Mouse (Mus musculus): ENCODE measurements around the gene Csf2ra.
A peak's percentile ranks its signal among the peaks of the same experiment; 100 is the strongest.
"Not testable (repeated sequence)": the region's sequence is repeated elsewhere in the genome, so short reads cannot be mapped to it uniquely, and the experiment has no call there.

Csf2ra gene

DNA sequence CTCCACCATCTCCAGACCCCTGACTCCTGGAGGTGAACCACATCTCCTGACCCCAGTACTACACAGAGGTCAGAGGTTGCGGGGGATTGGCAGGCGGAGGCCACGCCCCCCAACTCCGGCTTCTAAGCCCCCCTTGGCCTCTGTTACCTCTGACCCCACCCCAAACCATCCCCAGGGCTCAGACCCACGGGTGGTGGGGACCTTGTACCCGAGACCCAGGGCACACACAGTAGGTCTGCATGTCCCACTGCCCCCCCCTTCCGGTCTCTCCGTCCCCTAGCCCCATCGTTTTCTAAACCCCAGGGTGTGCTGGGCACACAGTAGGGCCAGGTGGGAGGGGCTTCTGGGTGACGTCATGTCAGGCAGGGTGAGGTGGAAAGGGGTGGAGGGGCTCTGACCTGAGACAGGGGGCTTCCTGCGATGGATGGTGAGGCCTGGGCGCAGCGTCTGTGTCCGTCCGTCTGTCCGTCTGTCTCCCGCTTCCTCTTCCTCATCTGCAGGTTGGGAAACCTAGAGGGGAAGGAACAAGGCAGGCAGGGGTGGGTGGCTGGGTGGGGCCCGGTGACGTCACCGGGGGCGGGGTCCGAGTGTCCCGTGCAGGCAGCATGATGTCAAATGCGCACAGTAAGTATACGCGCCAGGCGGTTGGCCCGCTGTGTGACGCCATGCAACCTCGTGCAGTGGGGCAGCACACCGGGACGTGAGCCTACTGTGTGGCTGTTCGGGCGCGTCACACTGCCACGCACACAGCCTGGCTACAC, at the start of gene Csf2ra:
Gene Csf2ra (minus strand): TSS at position 489 of the 761 bp plus-strand sequence.
- DNase-seq: peak; percentile 54

DNA sequence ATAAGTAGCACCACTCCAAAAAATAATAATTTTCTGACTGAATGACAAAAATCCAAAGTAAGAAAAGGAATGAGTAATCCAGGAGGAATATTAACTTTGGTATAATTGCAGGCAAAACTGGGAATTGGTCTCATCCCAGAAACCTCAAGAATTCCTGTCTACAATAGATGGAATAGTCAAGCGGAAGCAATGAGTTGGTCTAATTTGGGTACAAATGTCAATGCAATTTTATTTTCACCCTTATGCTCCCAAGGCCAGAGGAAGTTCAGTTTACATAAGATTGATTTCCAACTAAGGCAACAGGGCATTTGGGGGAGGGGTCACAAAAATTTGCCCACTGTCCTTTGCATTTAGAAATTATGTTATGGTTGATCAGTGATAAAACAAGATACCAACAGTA, 47.2 kb upstream of the Csf2ra start:
- no peak for DNase-seq

DNA sequence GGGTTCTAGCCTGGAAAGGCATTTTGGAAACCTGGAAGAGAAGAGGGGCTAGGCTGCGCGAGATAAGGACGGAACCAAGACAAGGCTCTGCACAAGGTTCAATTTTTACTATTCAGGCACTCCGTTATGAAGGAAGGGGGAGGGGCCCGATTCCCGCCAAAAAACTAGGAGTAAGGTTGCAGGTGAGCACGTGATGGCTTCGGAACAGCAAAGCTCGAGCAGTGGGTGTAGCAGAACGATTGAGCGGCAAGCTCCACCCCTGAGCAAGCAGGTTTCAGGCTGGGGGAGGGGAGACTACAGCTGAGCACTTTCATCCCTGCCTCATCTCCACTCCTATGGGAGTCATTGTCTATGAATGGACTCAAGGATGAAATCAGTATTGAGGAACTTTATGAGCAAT, 40.9 kb upstream of the Csf2ra start:
- not testable (repeated sequence) for DNase-seq

DNA sequence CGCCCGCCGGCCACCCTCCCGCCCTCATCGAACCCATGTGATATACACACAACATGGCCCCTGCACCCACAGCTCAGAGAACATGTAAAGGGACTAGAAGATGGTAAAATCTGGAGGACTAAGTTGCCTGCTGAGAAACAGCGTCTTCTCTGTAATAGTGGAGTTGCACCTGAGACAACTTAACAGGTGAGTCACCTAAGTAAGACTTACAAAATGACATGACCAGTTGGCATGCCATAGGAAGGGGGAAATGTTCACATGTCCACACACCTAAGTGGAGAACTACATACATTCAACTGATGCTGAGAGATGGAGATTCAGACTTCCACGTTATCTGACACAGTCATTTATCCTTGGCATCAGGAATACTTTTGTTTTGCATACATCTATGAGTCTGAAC, 38.9 kb upstream of the Csf2ra start:
- no peak for DNase-seq

DNA sequence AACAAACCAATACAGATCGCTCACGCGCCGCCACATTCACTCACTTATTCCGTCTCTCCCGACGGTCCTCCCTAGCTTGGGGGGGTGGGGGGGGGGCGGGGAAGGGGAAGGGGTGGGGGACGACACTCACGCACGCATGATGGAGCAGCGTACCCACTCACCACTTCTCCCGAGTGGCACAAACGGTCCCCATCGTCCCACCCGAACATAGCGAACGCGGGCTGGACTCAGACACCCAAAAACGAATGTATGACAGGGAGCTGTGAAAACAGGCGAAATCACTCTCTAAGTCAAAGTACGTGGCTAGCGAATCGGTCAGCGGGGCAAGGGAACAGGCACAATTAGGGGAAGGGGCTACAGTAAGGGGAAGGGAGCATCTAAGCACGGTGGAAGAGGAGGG, 38.4 kb upstream of the Csf2ra start:
- DNase-seq: peak; percentile 63

DNA sequence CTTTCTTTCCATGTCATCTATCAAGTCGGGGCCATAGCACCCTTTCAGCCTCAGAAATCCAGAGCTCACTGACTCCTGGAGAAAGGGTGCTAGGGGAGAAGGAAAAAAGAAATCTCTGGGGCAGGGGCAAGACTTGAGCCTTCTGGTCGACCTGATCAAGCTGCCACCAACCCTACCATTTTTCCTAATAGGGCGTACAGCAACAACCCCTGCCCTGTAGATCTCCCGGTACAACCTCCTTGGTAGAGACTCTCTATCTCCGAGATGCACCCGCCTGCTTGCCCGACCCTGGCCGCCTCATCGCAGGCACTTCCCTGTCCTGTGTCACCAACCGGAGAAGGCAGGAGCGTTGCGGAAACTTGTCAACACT, 38.0 kb upstream of the Csf2ra start:
- DNase-seq: peak; percentile 76

DNA sequence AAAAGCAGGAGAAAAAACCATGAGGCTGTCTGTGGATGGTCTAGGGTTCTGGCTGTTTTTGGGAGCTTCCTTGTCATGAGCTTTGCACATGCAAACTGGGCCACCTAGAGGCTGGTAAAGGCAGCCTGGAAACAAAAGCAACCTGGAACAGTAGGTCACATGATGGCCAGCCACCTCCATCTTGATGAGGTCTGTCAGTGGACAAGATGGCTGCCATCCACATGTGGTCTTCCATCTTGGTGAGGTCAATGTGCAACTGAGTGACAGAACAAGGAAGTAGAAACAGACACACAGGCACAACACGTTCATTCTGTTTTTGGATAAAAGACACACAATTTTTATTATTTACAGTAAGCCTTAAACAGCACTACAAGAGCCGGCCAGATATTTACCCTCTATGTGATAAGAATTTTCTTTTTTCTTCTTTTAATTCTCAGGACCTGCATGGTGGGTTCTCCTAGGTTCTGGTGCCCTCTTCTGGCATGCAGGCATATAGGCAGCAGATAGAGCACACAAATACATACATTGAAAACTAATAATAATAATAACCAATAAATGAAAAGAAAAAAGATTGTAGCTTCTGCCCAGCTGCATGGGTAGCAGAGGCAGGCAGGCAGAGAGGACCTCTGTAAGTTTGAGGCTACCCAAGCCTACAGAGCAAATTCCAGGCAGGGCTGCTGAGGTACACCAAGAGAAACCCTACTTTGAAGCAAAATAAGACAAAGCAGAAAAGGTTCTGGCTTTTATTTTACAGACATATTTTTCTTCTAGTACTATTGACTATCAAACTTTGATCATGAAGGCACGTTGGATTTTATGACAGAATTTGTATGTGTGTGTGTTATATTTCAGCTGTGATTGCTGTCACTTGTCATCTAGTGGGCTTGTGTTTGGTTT, 37.4 kb upstream of the Csf2ra start:
- DNase-seq: peak; percentile 78

DNA sequence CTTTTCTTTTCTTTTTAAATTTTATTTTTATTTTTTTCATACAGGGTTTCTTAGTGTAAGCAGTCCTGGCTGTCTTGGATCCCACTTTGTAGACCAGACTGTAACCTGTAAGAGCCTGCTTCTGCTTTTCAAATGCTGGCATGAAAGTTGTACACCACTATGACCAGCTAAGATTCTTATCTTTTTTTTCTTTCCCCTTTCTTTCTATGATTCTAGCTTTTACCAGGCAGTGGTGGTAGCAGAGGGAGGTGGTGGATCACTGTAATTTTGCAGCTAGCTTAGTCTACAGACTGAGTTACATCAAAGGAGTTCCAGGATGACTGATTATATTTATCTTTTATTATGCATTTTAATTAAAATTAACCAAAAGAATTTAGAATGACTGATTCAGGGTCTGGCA, 36.7 kb upstream of the Csf2ra start:
- no peak for DNase-seq

DNA sequence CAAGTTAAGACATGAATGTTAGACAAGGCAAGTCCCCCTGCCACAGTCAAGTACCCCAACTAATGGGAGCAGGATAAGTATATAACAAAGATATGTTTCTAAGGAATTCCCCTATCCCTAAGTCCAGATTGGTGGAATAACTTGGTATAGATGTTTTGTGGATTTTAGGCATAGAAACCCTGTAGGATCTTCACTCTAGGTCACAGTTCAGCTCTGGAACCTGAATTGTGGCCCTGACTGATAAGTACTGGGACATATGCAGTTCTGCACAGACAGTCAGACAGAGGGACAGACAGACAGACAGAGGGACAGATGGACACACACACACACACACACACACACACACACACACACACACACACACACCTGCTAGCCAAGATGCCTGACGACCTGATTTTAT, 36.0 kb upstream of the Csf2ra start:
- no peak for DNase-seq

DNA sequence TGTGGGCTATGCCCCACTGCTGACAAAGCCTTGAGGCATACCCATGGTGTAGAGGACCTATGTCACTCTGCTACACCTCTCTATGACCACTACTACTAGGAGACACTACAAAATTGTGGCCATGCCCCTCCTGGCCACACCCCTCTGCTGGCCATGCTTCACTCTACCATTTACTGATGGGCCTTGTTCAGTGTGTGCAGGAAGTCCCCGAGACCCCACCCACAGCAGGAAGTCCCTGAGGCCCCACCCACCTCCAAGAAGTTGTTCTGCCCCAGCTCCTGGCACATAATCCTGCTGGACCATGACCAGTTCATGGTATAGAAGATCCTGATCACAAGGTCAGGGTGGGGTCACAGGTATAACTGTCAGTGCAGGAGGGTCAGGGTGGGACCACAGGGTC, 33.0 kb upstream of the Csf2ra start:
- DNase-seq: peak; percentile 18

DNA sequence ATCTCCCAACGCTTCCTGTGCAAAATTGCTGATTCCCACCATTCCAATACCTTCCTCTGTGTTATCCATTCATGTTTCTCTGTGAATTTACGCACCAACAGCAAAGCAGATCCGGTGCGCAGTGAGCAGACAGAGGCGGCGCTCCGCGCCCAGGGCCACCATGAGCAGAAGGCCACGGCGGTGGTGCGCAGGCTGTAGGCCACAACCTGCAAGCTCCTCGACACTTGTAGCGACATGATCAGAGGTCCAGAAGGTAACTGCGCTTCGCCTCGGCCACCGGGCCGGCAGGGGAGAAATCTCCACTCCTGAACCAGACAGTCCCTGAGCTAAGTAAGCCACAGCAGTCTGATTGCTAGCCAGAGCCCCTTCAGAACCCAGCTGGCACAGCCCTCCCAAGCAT, 29.5 kb upstream of the Csf2ra start:
- DNase-seq: no peak

DNA sequence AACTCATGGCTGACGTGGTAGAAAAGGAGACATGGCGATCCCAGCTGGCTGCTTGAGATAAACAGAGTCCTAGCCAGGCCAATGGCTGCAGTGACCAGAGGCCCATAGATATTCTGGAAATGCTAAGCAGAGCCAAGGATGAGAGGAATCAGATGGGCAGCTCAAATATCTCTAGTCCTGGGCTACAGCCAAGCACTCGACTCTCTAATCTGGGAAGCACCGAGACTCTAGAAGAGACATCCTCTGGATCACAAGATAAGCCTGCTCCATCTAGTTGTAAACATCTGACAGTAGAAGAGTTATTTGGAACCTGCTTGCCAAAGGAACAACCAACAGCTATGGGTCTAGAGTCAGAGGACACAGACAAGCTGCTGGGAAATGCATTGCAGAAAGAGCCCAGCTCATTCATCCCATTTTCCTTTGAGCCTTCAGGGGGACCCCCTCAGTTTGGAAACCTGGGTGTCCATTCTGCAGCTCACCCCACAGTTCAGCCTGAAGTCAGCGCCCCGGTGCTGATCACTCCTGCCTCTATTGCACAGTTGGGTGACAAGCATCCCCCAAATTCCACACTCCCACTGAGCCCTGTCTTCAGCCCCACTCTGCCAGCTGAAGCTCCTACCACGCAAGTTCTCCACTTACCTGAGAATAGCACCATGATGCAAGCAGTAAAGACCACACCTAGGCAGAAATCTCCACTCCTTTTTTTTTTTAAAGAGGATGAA, 28.1 kb upstream of the Csf2ra start:
- no peak for DNase-seq

DNA sequence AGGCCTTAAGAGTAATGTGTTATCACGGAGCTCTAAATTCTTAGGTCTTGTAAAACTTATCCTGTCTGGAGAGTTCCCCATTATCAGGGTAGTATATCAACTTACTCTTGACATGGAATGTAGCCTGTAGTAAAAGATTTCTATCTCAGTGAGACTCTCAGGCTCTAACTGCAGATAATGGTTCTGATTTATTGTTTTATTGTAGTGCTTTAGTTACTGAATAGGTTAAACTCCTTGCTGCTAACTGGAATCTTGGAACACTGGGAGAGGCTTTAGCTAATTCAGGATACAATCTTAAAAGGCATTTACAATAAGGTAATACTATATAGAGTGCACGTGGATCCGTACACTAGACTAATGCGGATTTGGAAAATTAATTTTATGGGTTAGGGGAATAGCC, 19.1 kb upstream of the Csf2ra start:
- DNase-seq: not testable (repeated sequence)

DNA sequence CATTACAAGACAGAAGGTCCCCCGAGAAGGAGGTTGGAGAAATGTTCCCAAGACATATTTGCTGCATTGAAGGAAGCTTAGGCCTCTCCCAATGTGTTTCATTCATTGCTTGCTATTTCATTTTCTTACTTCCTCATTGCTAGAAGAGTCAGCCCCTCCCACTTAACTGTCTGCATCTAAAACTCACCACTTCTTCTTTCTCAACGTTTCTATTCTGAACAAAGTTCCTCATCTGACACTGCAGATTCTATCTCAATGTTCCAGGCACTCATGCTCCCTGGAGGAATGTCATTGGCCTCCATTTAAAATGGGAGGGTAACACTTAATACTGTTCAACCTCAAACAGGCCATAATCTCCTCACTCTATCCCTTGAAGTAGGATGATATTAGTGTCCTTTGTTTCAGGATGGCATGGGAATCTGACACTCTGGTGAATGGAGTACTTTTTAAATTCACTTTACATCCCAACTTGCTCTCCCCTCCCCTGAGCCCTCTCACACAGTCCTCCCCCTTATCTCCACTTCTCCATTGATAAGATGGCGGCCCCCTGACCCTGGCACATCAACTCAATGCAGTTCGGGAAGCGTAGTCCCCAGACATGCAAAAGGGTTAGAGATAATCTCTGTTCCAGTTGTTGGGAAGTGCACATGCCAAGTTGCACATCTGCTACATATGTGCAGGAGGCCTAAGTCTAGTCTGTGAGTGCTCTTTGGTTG, 16.6 kb upstream of the Csf2ra start:
- DNase-seq: no peak

DNA sequence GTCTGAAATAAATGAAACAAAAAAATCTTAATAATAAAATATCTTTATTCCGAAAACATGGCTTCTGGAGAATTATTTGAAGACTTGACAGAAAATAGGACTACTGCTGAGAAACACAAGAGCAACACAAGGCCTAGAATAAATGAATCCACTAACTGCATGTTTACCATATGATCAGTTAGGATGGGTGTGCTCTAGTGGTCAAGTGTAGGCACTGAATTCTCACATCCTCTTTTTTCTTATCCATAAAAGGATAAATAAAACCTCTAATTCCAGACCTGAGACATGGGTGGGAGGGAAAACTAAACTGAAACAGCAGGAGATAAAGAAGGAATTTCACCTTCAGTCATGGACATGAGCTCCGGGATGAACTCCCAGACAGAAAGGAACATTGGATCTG, 9.7 kb upstream of the Csf2ra start:
- no peak for DNase-seq

DNA sequence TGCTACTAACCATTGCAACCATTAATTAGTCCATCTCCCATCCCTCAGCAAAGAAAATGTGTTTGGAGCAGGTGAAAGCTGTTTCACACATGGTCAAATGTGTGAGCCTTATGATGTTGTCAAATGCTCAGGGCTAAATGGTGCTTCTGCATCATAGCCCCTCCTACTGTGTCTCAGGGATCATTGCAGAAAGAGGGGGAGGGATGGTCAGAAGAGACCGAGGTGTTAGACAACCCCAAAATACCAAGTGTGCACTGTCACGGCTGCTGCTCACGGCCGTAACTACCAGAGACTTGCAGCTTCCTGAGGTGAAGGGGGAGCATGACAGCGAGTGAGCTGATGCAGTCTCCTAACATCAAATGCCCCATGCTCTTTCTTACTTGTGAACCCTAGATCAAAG, 6.3 kb upstream of the Csf2ra start:
- DNase-seq: no peak

DNA sequence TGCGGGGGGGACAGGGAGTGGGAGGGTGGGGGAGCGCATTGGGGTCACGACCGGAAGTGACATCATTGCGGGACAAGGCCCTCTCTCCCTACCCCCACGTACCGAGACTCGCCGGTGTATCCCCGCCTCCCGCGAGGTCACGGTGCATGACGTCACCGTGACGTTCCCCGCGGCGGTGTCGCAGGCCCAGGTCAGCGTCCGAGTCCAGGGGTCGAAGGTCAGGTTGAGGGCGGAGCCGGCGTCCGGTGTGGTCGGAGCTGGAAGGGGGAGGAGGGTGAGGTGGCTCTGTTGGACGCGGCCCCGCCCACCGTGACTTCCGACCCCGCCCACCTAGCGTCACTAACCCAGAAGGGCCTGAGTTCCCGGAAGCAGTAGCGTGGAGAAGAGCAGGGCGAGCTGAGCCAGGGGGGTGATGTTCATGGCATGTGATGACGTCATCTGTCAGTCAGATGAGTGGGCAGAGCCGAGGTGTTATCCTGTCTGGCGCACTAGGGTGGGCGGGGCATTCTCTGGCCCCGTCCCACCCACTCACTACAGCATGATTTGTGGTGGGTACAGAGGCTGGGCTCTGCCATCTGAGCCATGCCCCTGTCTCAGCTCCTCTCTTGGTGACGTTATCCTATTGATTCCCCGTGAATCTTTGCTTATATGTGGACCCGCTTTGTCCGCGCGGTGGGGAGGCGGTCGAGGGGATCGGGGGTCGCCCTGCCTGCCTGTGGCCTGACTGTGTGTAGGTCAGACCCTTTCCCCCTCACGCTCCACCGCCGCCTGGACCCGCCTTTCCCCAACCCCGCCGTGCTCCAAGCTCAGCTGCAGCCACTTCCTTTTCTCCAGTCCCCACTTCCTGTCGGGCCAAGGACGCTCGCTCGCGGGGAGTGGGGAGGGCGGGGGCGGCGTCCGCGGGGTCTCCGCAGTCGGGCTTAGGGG, 1.0 kb downstream of the Csf2ra start:
- DNase-seq: peak; percentile 90

DNA sequence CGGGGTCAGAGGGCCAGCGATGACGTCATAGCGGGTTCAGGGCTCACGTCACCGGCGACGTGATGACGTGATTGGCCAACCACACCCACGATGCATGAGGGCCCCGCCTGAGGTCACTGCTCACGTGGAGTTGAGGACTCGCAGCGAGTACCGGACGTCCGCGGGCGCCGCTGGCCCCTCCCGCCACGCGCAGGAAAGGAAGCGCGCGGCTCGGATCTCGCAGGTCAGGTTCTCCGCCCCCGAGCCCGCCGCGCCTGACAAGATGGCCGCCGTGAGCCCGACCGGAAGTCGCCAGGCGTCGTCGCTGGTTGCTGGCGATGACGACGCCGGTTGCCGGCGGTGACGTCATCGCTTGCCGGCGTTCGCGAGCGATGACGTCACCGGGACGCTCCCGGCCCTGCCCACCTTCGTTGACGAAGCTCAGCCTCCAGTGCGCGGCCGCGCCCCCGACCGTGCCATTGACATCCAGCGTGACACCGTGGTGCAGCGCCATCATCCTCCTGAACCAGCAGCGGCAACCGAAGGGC, 1.8 kb downstream of the Csf2ra start:
- peak; percentile 78 for DNase-seq

DNA sequence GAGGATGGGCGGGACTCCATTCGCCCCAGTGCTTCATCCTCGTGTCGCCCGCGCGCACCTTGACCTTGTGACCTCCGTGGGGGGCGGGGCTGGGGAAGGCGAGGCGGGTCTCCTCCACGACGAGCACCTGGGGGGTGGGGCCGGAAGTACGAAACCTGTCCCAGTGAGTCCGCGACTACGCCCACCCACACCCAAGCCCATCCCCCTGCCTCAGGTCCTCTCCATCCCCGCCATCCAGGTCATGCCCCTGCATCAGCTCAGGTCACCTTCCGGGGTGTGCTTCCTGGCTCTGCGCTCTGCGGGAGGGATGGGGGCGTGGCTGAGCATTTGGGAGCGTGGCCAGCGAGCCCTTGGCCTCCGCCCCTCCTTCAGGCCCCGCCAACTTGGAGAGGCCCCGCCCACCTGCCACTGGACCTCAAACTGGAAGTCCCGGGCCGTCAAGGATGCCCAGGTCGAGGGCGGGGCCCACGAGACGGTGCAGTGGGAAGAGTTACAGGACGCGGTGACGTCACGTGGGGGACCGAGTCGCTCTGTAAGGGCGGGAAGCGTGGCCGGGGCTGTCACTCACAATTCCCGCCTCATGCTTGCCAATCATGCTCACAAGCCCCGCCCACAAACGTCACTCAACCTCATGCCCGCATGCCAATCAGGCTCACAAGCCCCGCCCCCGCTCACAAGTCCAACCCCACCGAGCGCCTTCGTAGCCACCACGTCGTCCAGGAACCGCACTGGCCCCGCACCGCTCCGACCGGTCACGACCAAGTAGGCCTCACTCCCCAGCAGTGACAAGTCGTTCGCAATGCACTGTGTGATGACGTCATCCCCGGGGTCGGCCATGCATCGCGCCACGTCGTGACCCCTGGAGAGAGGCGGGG, 2.5 kb downstream of the Csf2ra start:
- DNase-seq: peak; percentile 81

Measured in thymus, postnatal 4 days (tissue).